Mouse (Mus musculus): ENCODE results near the gene Elf2.

- TF ChIP-seq GATA1 (IDR thresholded peaks at IDR 0.05; ENCODE audit: borderline replicate concordance, low read length), result no peak
- no peak for TF ChIP-seq FLI1 (IDR thresholded peaks at IDR 0.05; ENCODE audit: low read length)
These were observed 82.4 kb downstream of the Elf2 start for GRCm38 (mm10) chr3:51258070-51258469.

Data from megakaryocyte, embryonic 14.5 days (primary cell).